Mouse (Mus musculus) induced T-regulatory cell, adult 2 months (primary cell): ENCODE data around the gene Mvb12a.

Experiments used
- DNase-seq: peaks from one replicate; pipeline ENCODE4 v3.0.0-alpha.2; 2012; ENCODE audit warnings: low read depth

The Mvb12a gene

GRCm38 (mm10) chr8:71593556-71594323, 51.0 kb downstream of the Mvb12a start:
- DNase-seq, result no peak

GRCm38 (mm10) chr8:71594324-71594722, 51.6 kb downstream of the Mvb12a start:
- no peak for DNase-seq

DNA sequence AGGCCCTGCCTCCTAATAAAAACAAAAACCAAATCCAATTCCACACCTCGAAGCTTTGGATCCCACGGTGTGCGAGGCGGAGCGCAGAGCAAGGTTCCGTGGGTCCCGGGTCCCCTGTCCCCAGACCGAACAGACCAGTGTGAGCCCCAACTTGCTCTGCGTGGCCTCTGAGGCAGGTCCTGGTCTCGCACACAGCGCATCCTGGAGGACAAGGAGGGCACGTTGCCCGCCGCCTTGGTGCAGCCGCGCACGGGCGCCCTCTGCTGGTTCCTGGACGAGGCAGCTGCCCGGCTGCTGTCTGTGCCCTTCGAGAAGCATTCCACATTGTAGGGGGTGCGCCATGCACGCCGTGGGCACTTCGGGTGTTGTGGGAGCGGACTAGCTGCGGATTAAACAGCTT, 53.1 kb downstream of the Mvb12a start:
- DNase-seq, result peak; percentile 91

DNA sequence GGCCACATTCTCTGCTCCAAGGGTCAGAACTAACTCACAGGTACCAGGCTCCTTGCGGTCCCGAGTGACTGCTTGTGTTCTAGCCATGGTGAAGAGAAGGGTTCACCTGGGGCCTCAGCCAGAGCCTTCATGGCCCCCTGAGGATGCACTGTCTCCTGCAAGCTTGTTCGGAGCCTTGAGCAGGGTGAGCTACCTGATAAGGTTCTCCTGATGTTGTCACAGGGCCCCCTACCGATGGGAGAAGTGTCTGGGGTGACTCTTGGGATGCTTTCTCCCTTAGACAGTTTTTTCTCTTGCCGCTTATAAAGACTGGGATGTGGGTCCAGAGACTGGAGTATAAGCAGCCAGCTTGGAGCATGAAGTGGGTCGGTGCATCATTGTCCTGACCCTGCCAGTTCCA, 53.7 kb downstream of the Mvb12a start:
- no peak for DNase-seq

- DNase-seq, result peak; percentile 57
Observed at GRCm38 (mm10) chr8:71596798-71597197, 54.1 kb downstream of the Mvb12a start.

GRCm38 (mm10) chr8:71597451-71597850, 54.7 kb downstream of the Mvb12a start, which contains the start of gene Fam129c:
TSS of gene Fam129c (plus strand) at chr8:71597648.
- DNase-seq, result no peak
